Mouse (Mus musculus): Measurements from ENCODE around the gene 4930512M02Rik. TPM values are rescaled to one million over a fixed set of nuclear protein-coding genes. Genes with fewer than 3 reads are reported as not detected.

The 4930512M02Rik gene
- total RNA-seq, 4 experiments from 2014 or later, result not detected

GRCm38 (mm10) chr11:11565146-11565820, 62.4 kb downstream of the 4930512M02Rik start:
- no peak for DNase-seq (ENCODE audit: low spot score in 2 of 2)

DNA sequence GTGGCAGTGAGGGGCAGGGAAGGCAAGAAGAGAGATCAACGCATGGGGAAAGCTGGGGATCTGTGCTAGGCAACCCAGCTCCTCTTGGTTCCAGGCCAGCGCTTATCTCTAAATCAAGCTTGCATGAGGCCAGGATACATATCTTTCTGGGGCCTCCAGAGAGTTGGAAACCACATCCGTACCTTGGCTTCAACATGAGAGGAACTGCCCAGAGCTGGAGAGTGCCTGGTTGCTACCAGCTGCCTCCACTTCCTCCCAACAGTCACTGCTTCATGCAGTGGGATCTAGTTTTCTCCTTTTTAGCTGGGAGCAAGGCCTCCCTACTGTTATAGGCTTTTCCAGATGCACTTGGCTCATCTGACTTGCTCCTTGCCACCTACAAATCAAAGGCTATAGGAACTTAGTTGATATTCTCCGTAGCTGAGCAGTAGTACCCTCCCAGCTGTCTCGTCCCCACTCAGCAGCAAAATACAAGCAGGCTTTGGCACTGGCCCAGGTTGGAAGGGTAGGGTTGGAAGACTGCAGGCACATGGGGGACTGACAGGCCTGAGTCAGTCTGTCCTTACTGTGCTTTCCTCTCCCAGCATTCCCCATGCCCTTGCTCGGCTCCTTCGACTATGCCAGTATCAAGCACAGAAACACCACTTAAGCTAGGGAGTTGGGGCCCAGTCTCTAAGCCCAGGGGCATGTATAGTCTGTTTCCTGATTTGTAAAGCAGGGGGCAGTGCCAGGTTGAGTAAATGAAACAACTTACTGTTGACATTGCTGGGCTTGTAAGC, 63.2 kb downstream of the 4930512M02Rik start:
- DNase-seq (ENCODE audit: low spot score in 2 of 2), result no peak

GRCm38 (mm10) chr11:11561118-11561517, 66.5 kb downstream of the 4930512M02Rik start:
- no peak for DNase-seq (ENCODE audit: low spot score in 2 of 2)

DNA sequence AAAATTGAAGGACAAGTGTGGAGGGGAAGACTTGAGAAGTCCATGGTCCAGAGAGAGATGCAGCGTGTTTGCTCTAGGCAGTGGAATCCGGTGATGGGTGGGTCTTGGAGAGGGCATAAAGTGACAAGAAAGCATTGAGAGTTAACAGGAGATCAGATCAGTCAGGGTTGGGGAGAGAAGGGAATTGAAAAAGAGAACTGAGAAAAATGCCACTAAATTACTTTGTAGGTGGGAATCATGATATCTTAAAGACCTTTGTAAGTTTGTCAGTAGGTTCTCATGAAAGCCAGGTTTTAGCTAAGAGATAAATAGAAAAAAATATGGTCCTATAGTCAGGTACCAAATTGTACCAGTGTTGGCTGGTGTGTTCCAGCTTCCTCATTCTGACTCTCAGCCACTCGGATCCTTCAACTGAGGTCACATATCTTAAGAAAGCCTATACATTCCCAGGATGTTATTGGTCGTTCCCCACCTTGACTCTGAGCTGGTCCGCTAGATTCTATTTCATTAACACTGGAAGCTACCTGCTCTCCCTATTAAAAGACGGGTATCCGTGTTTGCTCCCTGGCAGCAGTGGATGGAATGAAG, 68.4 kb downstream of the 4930512M02Rik start:
- DNase-seq (ENCODE audit: low spot score in 2 of 2), result no peak

- no peak for DNase-seq (ENCODE audit: low spot score in 2 of 2)
Observed at GRCm38 (mm10) chr11:11558662-11559061, 69.0 kb downstream of the 4930512M02Rik start.

- DNase-seq (ENCODE audit: low spot score in 2 of 2), result peak in 1 of 2 experiments; percentile 23
Observed at GRCm38 (mm10) chr11:11557173-11557967, 70.3 kb downstream of the 4930512M02Rik start.

DNA sequence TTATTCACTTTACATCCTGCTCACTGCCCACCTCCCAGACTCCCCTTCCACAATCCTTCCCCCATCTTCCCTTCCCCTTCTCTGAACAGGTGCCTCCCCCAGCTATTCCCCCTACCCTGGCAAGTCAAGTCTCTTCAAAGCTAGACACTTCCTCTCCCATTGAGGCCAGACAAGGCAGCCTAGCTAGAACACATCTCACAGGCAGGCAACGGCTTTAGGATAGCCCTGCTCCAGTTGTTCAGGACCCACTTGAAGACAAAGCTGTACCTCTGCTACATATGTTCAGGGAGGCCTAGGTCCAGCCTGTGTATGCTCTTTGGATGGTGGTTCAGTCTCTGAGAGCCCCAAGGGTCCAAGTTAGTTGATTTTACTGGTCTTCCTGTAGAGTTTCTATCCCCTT, 71.4 kb downstream of the 4930512M02Rik start:
- DNase-seq (ENCODE audit: low spot score in 2 of 2), result no peak

DNA sequence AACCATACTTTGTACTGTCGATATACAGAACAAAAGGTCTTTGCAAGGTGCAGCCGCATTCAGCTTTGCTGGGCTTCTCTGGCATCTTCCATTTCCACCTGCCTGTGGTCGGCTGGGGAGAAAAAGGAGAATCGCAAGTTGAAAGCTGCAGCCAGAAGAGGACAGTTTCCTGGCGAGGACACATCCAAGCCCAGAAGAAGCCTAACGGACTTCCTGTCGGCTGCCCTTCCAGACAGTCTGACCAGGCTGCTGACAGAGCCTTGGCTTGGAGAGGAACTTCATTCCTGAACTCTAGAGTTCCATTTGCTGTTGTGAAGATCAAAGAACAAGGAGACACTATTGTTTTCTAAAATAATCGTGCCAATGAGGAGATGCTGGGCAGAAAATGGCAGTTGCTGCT, 72.1 kb downstream of the 4930512M02Rik start:
- DNase-seq (ENCODE audit: low spot score in 2 of 2), result no peak

GRCm38 (mm10) chr11:11547597-11548240, 79.9 kb downstream of the 4930512M02Rik start:
- DNase-seq (ENCODE audit: low spot score in 2 of 2), result no peak

DNA sequence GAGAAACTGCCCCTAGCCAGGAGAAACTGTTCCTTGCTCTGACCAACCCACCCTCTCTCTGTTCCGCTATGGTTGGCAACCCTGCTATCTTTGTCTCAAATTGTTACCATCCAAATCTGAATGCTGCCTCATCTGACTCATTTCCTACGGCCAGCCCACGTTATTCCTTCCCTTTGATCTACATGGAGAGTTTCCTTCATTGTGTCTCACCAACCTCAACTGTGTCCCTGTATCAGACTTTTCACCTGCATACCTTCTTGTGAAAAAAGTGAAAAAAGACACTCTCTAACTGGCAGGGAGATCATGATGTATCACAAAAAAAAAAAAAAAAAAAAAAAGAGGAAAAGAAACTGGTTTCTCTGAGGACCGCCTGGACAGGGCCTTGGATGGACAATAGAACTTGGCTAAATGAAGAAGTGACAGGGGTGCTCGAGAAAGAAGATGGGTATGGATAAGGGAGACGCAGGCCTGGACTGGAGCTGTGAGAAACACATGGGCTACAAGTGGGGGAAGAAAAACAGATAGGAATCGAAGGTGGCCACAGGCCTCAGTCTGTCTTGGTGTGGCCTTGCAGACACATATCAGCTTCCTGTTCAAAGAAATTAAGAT, 80.6 kb downstream of the 4930512M02Rik start:
- DNase-seq (ENCODE audit: low spot score in 2 of 2), result no peak

DNA sequence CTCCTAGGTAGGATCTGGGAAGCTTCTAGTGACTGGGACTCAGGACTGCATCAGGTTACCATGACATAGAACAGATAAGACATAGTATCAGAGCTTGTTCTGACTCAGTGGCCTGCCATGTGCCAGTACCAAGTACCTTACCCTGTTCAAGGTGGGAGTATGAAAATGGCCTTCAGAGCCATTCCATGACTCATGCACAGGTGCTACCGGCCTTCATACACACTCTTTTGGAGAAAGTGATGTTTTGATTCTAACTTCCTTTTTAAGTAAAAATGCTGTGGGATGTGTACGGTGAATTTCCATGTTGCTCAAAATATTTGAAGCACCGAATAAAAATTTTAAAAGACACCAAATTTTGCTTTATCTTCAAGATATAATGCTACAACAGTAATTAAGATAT, 81.7 kb downstream of the 4930512M02Rik start:
- no peak for DNase-seq (ENCODE audit: low spot score in 2 of 2)

Other genes with a start within 250 kb of the 4930512M02Rik start
- 1 to 10 TPM in 2 of 4 experiments, not detected in 2; 1.1 to 1.3 TPM for gene Spata48, start 165.7 kb downstream of the 4930512M02Rik start, total RNA-seq (2022)
- gene Zpbp, start 165.4 kb downstream of the 4930512M02Rik start, total RNA-seq (2022), result under 1 TPM; 0.05 to 0.19 (median 0.15) TPM
- gene Ikzf1, start 57.2 kb upstream of the 4930512M02Rik start, total RNA-seq (2022), result under 1 TPM; 0.07 to 0.48 (median 0.35) TPM
- gene Fignl1, start 181.1 kb upstream of the 4930512M02Rik start, total RNA-seq (2022), result under 1 TPM; 0.19 to 0.88 (median 0.29) TPM